Mouse (Mus musculus) midbrain, embryonic 13.5 days (tissue): Measurements from ENCODE around the gene Ndufaf3. TPM values are rescaled to one million over a fixed set of nuclear protein-coding genes. Genes with fewer than 3 reads are reported as not detected.

ENCODE experiments used
- ATAC-seq: fragments of 200-750 bp; cut with Nextera tagmentation; 2 replicates; pipeline ENCODE4 v1.8.0; 2017; ENCODE audit warnings: mild to moderate bottlenecking, moderate TSS enrichment, moderate library complexity
- H3K27ac ChIP-seq: fragments of 300-500 bp; sonication (generic); 2 replicates; pipeline ENCODE4 v1.5.1; 2015; ENCODE audit warnings: inconsistent platforms, mild to moderate bottlenecking, moderate library complexity
- H3K27me3 ChIP-seq: fragments of 300-500 bp; sonication (generic); 2 replicates; pipeline ENCODE4 v1.6.1; 2015; ENCODE audit warnings: mild to moderate bottlenecking, inconsistent platforms
- H3K36me3 ChIP-seq: fragments of 300-500 bp; sonication (generic); 2 replicates; pipeline ENCODE4 v1.6.1; 2015; ENCODE audit warnings: mild to moderate bottlenecking, inconsistent platforms
- H3K4me1 ChIP-seq: fragments of 300-500 bp; sonication (generic); replicated peaks from 2 replicates; pipeline ENCODE4 v1.6.1; 2015; ENCODE audit warnings: inconsistent platforms
- H3K4me2 ChIP-seq: fragments of 300-500 bp; sonication (generic); replicated peaks from 2 replicates; pipeline ENCODE4 v1.6.1; 2015; ENCODE audit warnings: moderate library complexity, mild to moderate bottlenecking, inconsistent platforms
- H3K4me3 ChIP-seq: fragments of 300-500 bp; sonication (generic); replicated peaks from 2 replicates; pipeline ENCODE4 v1.5.1; 2015; ENCODE audit warnings: mild to moderate bottlenecking, inconsistent platforms
- H3K9ac ChIP-seq: fragments of 300-500 bp; sonication (generic); replicated peaks from 2 replicates; pipeline ENCODE4 v1.6.1; 2015; ENCODE audit warnings: mild to moderate bottlenecking, inconsistent platforms
- H3K9me3 ChIP-seq: fragments of 300-500 bp; sonication (generic); 2 replicates; pipeline ENCODE4 v1.6.1; 2016; ENCODE audit warnings: mild to moderate bottlenecking, inconsistent platforms
- WGBS: fragments of 180-500 bp; shearing (Covaris S2); methylation state at CpG from one replicate; pipeline ENCODE4 v1.1.7; 2015; 5-methylcytosine and 5-hydroxymethylcytosine counted together
- polyA plus RNA-seq: library from polyadenylated mRNA; unstranded; fragments of >200 nt; fragmentation: Nextera tagmentation; extraction: Ambion mirVana; gene quantifications from 2 replicates; pipeline ENCODE4 v1.2.1, GENCODE M21; 2015

The Ndufaf3 gene
- polyA plus RNA-seq, 1 experiment from 2014 or later, result 73.7 TPM

DNA sequence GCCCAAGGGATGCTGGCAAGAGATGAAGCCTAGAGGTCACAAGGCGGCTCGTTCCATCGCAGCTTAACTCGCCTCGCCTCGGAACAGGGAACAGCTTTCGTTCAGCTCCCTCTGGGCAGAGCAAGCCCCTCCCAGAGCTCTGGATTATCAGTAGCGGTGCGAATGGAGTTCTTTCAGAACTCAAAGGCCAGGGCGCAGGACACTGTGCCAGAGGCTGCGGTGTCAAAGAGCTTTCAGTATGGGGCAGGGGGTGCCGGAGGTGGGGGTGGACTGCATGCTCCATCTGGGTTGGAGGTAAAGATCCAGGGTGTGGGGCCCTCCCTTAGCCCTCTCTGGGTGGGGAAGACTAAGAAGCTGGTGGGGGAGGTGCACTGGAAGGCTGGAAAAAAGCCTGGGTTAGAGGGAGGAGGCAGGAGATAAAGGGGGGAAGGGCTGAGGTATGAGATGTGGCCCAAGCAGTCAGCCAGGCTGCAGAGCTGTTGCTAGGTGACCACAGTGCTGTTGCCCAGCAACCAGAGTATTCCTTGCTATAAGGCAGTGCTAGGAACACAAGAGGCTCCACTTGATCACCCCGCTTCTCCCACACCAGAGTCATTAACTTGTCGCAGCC is 20.4 kb upstream of the Ndufaf3 start:
- Histone ChIP-seq H3K9ac (peak overlapping the region; percentile 57), H3K4me3 (peak overlapping the region; percentile 31), H3K4me2 (peak overlapping the region; percentile 60), H3K36me3 (peaks cover 4% of the 10 kb centered on the region), H3K9me3 (no peaks in the 10 kb centered on the region), H3K4me1 (peaks cover 42% of the 10 kb centered on the region), H3K27ac (peak overlapping the region; percentile 98), H3K27me3 (no peaks in the 10 kb centered on the region)
- ATAC-seq, result peak; percentile 99
- under 1% methylated on average over 14 of the region's 14 CpGs for whole genome bisulfite sequencing

DNA sequence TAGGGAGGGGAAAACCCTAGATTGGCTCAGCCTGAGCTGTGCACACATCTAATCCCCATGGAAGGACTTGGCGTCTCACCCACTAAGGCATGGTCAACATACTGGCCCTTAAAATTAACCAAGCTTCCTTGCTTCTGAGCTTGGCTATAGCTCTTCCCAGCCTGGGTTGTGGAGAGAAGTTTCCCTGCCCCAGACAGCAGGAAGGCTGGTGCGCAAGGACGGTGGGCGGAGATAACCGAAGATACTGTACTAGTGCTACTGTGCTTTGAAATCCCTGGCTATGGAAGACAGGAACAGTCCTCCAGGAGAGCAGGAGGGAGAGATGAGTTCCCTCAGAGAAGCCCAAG is 12.1 kb upstream of the Ndufaf3 start:
- Histone ChIP-seq H3K36me3 (peaks cover 40% of the 10 kb centered on the region), H3K4me1 (peaks cover 52% of the 10 kb centered on the region), H3K9ac (peak overlapping the region; percentile 92), H3K27ac (peak overlapping the region; percentile 97), H3K27me3 (0 out of 2 replicates have a peak, but pooled peaks cover 2% of the 10 kb centered on the region), H3K9me3 (no peaks in the 10 kb centered on the region), H3K4me2 (peak overlapping the region; percentile 97), H3K4me3 (peak overlapping the region; percentile 80)
- 58% methylated on average over 5 of the region's 5 CpGs for WGBS
- no peak for ATAC-seq

DNA sequence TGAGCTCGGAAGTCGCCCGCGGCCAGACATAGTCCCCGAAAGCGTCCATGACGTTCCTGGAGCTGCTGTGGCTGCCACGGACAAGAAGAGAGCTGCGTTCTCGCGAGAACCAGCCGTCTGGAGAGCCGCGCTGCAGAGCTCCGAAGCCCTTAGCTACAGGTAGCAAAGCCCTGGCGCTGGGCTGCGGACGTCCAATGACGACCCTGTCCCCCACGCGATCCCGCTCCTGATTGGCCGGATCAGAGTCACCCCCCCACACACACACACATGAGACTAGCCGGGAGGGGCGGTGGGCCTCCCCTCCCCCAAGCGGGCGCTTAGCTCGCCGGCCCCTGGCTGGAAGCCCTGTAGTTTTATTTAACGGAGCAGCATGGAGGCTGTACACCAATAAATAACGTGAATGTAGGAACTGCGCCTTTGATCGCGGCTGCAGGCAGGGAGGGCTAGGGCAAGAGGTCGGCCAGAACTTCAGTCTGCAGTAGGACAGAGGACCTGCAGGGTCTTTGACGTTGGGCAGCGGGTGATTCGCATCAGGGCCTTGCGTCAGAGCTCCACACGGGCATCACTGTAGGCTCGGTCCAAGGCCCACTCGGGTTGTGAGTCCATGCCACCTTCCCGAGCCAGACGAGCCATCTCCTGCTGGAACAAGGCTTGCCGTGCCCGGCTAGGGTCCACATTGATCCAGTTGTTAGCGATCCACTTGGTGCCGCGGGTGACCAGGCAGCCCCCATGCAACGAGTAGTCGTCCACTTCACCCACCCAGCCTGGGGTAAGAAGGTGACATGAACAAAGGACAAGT is 11.5 kb upstream of the Ndufaf3 start, which contains the start of gene Wdr6:
Gene Wdr6 (minus strand): TSS at position 195 of the 799 bp plus-strand sequence.
- WGBS, result 4% methylated on average over 49 of the region's 51 CpGs
- Histone ChIP-seq H3K27me3 (0 out of 2 replicates have a peak, but pooled peaks cover 2% of the 10 kb centered on the region), H3K4me3 (peak within 1 kb of the TSS; percentile 80), H3K36me3 (peaks cover 46% of the 10 kb centered on the region), H3K4me1 (peaks cover 58% of the 10 kb centered on the region), H3K9ac (peak within 1 kb of the TSS; percentile 92), H3K4me2 (peak within 1 kb of the TSS; percentile 97), H3K27ac (peak within 1 kb of the TSS; percentile 97), H3K9me3 (no peaks in the 10 kb centered on the region)
- ATAC-seq, result peak; percentile 97

DNA sequence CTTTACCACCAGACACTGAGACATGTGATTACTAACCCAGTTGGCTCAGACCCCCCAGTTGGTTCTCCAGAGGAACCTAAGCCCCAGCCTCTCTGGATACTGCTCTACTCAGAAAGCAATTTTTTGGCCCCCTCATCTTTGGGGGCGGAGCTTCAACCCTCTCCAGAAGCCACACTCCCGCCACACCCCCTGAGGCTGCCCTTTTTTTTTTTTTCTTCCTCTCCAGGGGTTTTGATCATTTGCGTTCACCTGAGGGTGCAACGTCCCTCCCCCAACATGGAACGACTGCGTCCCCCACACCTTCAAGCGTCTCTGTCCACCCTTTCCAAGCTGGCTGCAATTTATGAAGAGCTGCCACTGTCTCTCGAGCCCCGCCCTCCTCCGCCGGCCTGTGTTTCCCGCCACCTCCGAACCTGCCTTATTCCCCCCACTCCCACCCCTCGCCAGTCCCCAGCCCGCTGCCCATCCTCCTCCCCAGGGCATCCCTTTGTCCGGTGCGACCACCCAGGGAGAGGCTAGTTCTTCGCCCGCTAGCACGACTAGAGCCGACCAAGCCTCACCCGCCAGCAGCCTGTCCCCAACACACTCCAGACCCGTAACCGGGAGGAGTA is 10.8 kb upstream of the Ndufaf3 start:
- Histone ChIP-seq H3K27me3 (0 out of 2 replicates have a peak, but pooled peaks cover 2% of the 10 kb centered on the region), H3K36me3 (peaks cover 49% of the 10 kb centered on the region), H3K9ac (peak overlapping the region; percentile 92), H3K27ac (peak overlapping the region; percentile 97), H3K4me2 (peak overlapping the region; percentile 97), H3K9me3 (no peaks in the 10 kb centered on the region), H3K4me1 (peaks cover 63% of the 10 kb centered on the region), H3K4me3 (peak overlapping the region; percentile 80)
- WGBS, result under 1% methylated on average over 24 of the region's 24 CpGs
- ATAC-seq, result no peak

DNA sequence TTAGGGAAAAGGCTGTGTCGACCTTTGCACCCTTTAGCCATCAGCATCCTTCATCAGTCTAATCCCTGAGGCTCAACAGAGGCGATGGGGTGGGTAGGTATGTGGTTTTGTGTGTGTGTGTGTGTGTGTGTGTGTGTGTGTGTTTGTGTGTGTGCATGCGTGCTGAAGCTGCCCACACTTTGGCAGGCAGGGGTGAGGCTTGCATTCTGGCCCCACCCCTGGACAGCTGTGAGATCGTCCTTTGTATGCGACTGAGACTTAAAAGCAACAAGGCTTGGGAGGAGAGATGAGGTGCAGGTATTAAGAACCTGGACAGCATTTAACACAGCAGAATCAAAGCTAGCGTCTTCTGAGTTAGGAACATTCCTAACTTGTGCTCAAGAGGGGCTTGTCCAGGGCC is 9.8 kb upstream of the Ndufaf3 start:
- Histone ChIP-seq H3K9me3 (no peaks in the 10 kb centered on the region), H3K27ac (peak overlapping the region; percentile 97; the same call in 1 of the 2 replicates), H3K36me3 (peaks cover 52% of the 10 kb centered on the region), H3K4me1 (peaks cover 68% of the 10 kb centered on the region), H3K27me3 (0 out of 2 replicates have a peak, but pooled peaks cover 2% of the 10 kb centered on the region), H3K9ac (peak overlapping the region; percentile 92), H3K4me3 (peak overlapping the region; percentile 80), H3K4me2 (peak overlapping the region; percentile 97)
- no peak for ATAC-seq
- WGBS, result 40% methylated on average over 6 of the region's 6 CpGs

DNA sequence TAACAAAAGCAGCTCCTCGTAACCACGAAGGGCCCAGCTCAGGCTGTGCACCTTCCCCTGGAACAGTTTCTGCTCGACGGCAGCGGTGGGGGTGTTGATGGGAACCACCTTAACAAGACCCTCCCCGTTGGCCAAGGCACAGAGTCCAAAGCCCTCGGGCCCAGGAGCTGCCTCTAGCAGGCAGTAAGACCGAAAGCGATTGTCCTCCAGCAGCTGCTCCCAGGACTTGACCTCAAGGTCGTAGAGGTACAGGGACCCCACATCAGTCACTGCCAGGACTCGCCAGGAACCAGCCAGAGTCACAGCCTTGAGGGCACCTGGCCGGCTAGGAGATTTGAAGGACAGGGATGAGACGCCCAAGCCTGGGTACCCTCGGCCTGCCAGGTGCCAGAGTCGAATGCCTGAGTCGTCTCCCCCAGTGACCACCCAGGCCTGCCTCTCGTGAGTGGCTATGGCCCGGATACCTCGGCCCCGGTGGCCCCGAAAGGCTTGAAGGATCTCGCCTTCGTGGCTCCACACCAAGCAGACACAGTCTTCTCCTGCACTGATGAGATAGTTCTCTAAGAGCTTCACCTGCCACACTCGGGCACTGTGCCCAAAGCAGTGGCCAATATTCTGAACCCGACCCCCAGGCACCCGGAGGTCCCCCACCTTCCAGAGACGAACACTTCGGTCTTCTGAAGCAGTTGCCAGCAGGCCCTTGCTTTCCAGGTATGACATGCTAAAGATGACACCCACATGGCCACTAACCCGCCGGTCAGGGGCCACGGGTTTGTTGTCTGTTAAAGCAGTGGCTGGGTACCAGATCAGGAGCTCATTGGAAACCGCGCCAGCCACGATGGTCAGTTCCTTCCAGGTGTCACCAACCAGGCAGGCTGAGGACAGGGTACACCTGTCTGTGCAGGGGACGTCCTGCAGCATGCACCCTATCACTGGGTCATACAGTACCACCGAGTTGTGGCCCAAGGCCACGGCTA is 8.4 kb upstream of the Ndufaf3 start:
- no peaks in the 10 kb centered on the region for H3K9me3 ChIP-seq
- H3K4me1 ChIP-seq, result peaks cover 72% of the 10 kb centered on the region
- H3K27ac ChIP-seq, result no peak overlapping the region
- no peak for ATAC-seq
- WGBS, result 89% methylated on average over 37 of the region's 37 CpGs
- H3K4me2 ChIP-seq, result peak overlapping the region; percentile 97
- H3K9ac ChIP-seq, result peak overlapping the region; percentile 42
- 0 out of 2 replicates have a peak, but pooled peaks cover under 1% of the 10 kb centered on the region for H3K27me3 ChIP-seq
- peaks cover 60% of the 10 kb centered on the region for H3K36me3 ChIP-seq
- H3K4me3 ChIP-seq, result peak overlapping the region; percentile 80

DNA sequence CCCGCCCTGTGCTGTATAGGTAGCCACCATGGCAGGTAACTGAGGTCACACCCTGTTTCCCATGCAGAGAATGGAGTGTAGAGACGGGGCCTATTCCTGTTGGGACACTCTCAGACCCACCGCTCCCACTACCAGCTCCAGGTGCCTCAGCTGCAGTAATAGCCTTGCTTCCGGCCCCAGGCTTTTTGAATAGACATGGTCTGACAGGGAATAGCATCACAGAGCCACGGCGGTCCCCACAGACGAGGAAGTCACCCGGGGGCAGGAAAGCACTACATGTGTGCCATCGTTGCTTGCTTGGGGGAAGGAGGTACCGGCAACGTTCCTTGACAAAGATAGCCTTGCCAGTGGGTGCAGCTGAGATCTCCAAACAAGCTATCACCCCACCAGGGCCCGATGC is 7.7 kb upstream of the Ndufaf3 start:
- peaks cover 60% of the 10 kb centered on the region for H3K36me3 ChIP-seq
- peak overlapping the region; percentile 42 for H3K9ac ChIP-seq
- H3K4me1 ChIP-seq, result peaks cover 75% of the 10 kb centered on the region
- H3K4me3 ChIP-seq, result 0 out of 2 replicates have a peak overlapping the region, but pooled peaks have one; percentile 80
- H3K27me3 ChIP-seq, result no peaks in the 10 kb centered on the region
- no peak for ATAC-seq
- 88% methylated on average over 12 of the region's 12 CpGs for WGBS
- no peaks in the 10 kb centered on the region for H3K9me3 ChIP-seq
- H3K27ac ChIP-seq, result no peak overlapping the region; the same call in 1 of the 2 replicates
- peak overlapping the region; percentile 97 for H3K4me2 ChIP-seq

DNA sequence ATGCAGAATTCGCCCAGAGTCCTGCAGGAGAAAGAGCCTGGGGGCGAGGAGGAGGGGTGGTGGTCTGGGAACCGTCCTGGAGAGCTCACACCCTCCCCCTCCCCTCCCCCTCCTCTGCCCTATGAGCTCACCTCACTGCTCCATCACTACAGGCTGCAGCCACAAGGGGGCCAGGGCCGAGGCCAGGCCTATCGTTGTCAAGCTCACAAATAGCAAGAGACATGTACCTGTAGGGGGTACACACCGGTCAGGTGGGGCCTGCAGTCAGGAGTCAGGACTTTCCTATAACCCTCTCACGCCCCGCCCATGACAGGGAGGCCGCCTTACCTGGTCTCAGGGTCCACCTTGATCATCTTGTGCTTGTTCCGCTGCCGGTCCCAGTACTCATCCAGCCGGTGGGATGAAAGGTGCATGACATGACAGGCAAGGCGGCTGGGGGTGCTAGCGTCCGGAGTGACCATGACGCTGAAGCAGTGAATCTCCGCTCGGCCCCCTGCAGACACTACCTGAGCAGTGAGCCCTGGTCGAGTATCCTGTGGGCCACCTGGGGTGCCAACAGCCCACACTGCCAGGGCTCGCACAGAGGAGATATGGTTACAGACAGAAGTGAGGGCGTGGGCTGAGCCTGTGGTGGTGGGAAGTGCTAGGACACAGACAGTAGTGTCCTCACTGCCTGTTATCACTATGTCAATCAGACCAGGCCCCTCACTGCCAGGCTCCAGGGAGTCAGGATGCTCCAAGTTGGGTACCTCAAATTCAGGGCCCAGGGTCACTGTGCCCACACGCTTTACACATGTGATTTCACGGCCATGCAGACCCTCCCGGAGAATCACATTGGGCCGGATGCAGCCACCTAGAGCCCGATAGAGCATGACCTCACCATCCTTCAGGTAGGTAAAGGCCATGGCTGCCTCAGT is 6.8 kb upstream of the Ndufaf3 start:
- Histone ChIP-seq H3K9me3 (no peaks in the 10 kb centered on the region), H3K4me1 (peaks cover 74% of the 10 kb centered on the region), H3K4me3 (peak overlapping the region; percentile 8), H3K36me3 (peaks cover 60% of the 10 kb centered on the region), H3K9ac (peak overlapping the region; percentile 42), H3K27ac (peak overlapping the region; percentile 25; the same call in 1 of the 2 replicates), H3K27me3 (no peaks in the 10 kb centered on the region), H3K4me2 (peak overlapping the region; percentile 97)
- 45% methylated on average over 26 of the region's 26 CpGs for WGBS
- no peak for ATAC-seq

DNA sequence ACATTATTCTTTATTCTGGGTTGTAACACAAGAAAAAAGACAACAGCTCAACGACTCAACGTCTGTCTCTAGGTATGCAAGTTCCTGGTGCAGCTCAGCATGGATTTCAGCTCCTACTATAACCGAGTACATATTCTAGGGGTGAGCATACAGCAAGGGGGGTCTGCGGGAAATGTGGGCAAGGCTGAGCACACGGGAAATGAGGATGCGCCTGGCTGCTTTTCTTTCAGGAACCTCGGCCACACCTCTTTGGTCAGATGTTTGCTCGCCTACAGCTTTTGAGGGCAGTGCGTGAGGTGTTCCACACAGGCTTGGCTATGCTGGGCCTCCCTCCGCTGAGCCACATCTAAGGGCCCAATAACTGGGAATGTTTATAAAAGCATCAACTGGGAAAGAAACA is 5.1 kb upstream of the Ndufaf3 start:
- Histone ChIP-seq H3K36me3 (peaks cover 60% of the 10 kb centered on the region), H3K4me1 (peaks cover 79% of the 10 kb centered on the region)
- WGBS, result 85% methylated on average over 10 of the region's 10 CpGs

DNA sequence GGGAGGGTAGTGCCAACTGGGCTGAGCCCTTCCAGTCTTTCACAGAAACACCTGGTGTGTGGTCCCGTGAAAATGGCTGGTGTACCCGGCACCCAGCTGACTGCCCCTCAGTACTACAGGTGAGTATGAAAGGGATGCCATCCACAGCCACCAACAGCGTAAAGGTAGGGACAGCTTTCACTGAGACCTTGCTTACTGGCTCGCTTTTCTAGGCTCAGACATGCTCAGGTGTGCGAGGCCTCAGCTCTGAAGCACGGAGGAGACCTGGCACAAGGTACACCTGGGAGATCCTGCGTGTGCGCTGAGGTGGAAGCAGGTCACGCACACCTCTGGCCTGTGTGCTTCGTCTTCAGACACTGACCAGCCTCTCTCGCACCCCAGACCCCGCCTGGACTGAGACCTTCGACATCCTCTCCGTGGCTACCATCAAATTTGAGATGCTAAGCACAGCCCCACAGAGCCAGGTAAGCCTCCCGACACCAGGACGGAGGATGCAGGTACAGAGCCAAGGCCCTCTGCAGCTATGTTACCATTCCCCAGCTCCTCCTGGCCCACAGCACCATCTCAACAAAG is 4.3 kb upstream of the Ndufaf3 start:
- no peak overlapping the region for H3K27ac ChIP-seq
- 94% methylated on average over 16 of the region's 16 CpGs for WGBS
- H3K9ac ChIP-seq, result no peak overlapping the region
- peaks cover 58% of the 10 kb centered on the region for H3K36me3 ChIP-seq
- H3K9me3 ChIP-seq, result no peaks in the 10 kb centered on the region
- 0 out of 2 replicates have a peak overlapping the region, but pooled peaks have one; percentile 93 for H3K4me2 ChIP-seq
- ATAC-seq, result no peak
- no peak overlapping the region for H3K4me3 ChIP-seq
- peaks cover 70% of the 10 kb centered on the region for H3K4me1 ChIP-seq
- no peaks in the 10 kb centered on the region for H3K27me3 ChIP-seq

More for the DNA sequence above, 5.1 kb upstream of the Ndufaf3 start:
- H3K4me2 ChIP-seq, result no peak overlapping the region
- ATAC-seq, result no peak
- H3K9me3 ChIP-seq, result no peaks in the 10 kb centered on the region
- no peak overlapping the region for H3K4me3 ChIP-seq
- no peaks in the 10 kb centered on the region for H3K27me3 ChIP-seq
- H3K27ac ChIP-seq, result no peak overlapping the region
- no peak overlapping the region for H3K9ac ChIP-seq
